Mouse (Mus musculus): Measurements from ENCODE around the gene Zfp740.

Gene Zfp740

DNA sequence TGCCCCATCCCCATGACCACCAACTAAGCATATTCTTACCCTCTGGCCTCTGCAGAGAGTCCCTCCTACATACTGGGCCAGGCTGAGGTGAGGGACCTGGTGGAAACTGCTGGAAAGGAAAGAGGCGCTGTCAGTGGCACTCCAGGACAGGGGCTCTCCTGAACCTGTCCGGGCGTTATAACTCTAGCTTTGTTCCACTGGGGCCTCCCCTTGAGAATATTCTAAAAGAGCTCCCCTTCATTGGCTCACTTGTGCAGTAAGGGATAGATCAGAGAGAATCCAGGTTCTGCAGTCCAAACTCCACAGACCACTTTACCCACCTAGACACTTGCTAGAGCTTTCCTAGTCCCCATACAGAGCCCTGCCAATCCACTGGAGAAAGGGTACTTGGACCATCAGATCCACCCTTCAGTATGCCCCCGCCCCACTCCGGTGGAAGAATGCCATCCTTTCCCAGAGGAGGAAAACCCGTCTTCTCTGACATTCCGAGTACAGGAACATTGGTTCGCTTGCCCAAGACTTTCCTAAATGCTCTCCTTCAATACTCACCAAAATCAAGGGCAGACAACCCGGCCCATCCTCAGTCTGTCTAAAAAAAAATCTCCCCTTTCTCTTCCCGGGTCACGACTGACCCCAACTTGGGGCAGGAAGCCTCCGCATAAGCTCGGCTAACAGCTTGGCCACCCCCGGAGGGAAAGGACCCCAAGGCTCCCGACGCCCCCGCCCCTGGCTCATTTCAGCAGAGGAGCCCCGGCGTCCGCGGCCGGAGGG, 53.6 kb downstream of the Zfp740 start:
- TF ChIP-seq POU5F1 (IDR thresholded peaks at IDR 0.05; ENCODE audit: borderline replicate concordance, low read length) (no peak), NANOG (IDR thresholded peaks at IDR 0.05; ENCODE audit: borderline replicate concordance, low read length) (no peak), CTCF (conservative IDR thresholded peaks at IDR 0.05; ENCODE audit: low read length) (no peak)
- H3K4me1 ChIP-seq (replicated peaks; ENCODE audit: low read depth, low read length): peaks cover 84% of the 10 kb centered on the region

GRCm38 (mm10) chr15:102257202-102258075, 54.4 kb downstream of the Zfp740 start, which contains the start of gene Rarg:
Rarg (minus strand) TSS chr15:102257517.
- peak within 1 kb of the TSS; percentile 81 for H3K4me3 ChIP-seq (replicated peaks; ENCODE audit: low read length)
- TF ChIP-seq POU5F1 (IDR thresholded peaks at IDR 0.05; ENCODE audit: borderline replicate concordance, low read length) (no peak), NANOG (IDR thresholded peaks at IDR 0.05; ENCODE audit: borderline replicate concordance, low read length) (no peak), CTCF (conservative IDR thresholded peaks at IDR 0.05; ENCODE audit: low read length) (no peak)

More for the DNA sequence above, 53.6 kb downstream of the Zfp740 start:
- peak overlapping the region; percentile 81 for H3K4me3 ChIP-seq (replicated peaks; ENCODE audit: low read length)
- peaks cover 29% of the 10 kb centered on the region for H3K27me3 ChIP-seq (ENCODE audit: insufficient read depth, low read length)
- H3K36me3 ChIP-seq (ENCODE audit: insufficient read depth, low read length): peaks cover 4% of the 10 kb centered on the region; the same call in 1 of the 2 replicates
- H3K9me3 ChIP-seq (ENCODE audit: low read length): no peaks in the 10 kb centered on the region

GRCm38 (mm10) chr15:102258076-102258470, 55.0 kb downstream of the Zfp740 start:
- Histone ChIP-seq H3K4me1 (replicated peaks; ENCODE audit: low read depth, low read length) (peaks cover 85% of the 10 kb centered on the region), H3K9me3 (ENCODE audit: low read length) (no peaks in the 10 kb centered on the region), H3K27me3 (ENCODE audit: insufficient read depth, low read length) (peaks cover 36% of the 10 kb centered on the region), H3K4me3 (replicated peaks; ENCODE audit: low read length) (peak overlapping the region; percentile 75), H3K36me3 (ENCODE audit: insufficient read depth, low read length) (no peaks in the 10 kb centered on the region)
- no peak for TF ChIP-seq CTCF (conservative IDR thresholded peaks at IDR 0.05; ENCODE audit: low read length)
- TF ChIP-seq POU5F1 (IDR thresholded peaks at IDR 0.05; ENCODE audit: borderline replicate concordance, low read length): no peak
- TF ChIP-seq NANOG (IDR thresholded peaks at IDR 0.05; ENCODE audit: borderline replicate concordance, low read length): no peak

More at GRCm38 (mm10) chr15:102257202-102258075, 54.4 kb downstream of the Zfp740 start, which contains the start of gene Rarg:
- H3K36me3 ChIP-seq (ENCODE audit: insufficient read depth, low read length): peaks cover under 1% of the 10 kb centered on the region; the same call in 1 of the 2 replicates
- no peaks in the 10 kb centered on the region for H3K9me3 ChIP-seq (ENCODE audit: low read length)
- peaks cover 34% of the 10 kb centered on the region for H3K27me3 ChIP-seq (ENCODE audit: insufficient read depth, low read length)
- peaks cover 84% of the 10 kb centered on the region for H3K4me1 ChIP-seq (replicated peaks; ENCODE audit: low read depth, low read length)

- H3K9me3 ChIP-seq (ENCODE audit: low read length): no peaks in the 10 kb centered on the region
- H3K4me3 ChIP-seq (replicated peaks; ENCODE audit: low read length): peak overlapping the region; percentile 75
- H3K27me3 ChIP-seq (ENCODE audit: insufficient read depth, low read length): peaks cover 38% of the 10 kb centered on the region
- no peak for TF ChIP-seq CTCF (conservative IDR thresholded peaks at IDR 0.05; ENCODE audit: low read length)
- TF ChIP-seq POU5F1 (IDR thresholded peaks at IDR 0.05; ENCODE audit: borderline replicate concordance, low read length): no peak
- TF ChIP-seq NANOG (IDR thresholded peaks at IDR 0.05; ENCODE audit: borderline replicate concordance, low read length): no peak
- no peaks in the 10 kb centered on the region for H3K36me3 ChIP-seq (ENCODE audit: insufficient read depth, low read length)
- H3K4me1 ChIP-seq (replicated peaks; ENCODE audit: low read depth, low read length): peaks cover 85% of the 10 kb centered on the region
Measured at GRCm38 (mm10) chr15:102258581-102259253, 55.7 kb downstream of the Zfp740 start.

- Histone ChIP-seq H3K4me3 (replicated peaks; ENCODE audit: low read length) (peak overlapping the region; percentile 14), H3K4me1 (replicated peaks; ENCODE audit: low read depth, low read length) (peaks cover 65% of the 10 kb centered on the region), H3K27me3 (ENCODE audit: insufficient read depth, low read length) (peaks cover 23% of the 10 kb centered on the region), H3K9me3 (ENCODE audit: low read length) (no peaks in the 10 kb centered on the region), H3K36me3 (ENCODE audit: insufficient read depth, low read length) (no peaks in the 10 kb centered on the region)
- TF ChIP-seq NANOG (IDR thresholded peaks at IDR 0.05; ENCODE audit: borderline replicate concordance, low read length): no peak
- no peak for TF ChIP-seq CTCF (conservative IDR thresholded peaks at IDR 0.05; ENCODE audit: low read length)
- no peak for TF ChIP-seq POU5F1 (IDR thresholded peaks at IDR 0.05; ENCODE audit: borderline replicate concordance, low read length)
Measured at GRCm38 (mm10) chr15:102262582-102262981, 59.5 kb downstream of the Zfp740 start.

DNA sequence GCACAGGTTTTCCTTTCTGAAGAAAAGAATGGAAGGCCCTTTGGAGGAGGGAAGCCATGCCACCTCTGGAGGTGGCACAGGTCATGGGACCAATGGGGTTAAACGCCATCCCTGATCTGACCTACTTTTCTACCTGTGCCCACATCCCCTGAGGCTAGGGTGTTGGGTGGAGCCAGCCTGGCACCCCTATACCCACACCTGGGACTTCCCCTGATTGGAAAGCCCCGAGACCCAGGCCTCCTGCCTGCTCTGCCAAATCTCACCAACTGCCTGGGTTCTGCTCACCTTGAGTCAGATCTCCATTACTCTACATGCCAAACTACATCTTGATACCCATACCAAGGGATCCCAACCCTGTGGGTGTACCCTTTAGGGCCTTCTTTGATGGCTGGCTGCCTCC, 60.0 kb downstream of the Zfp740 start:
- Histone ChIP-seq H3K36me3 (ENCODE audit: insufficient read depth, low read length) (no peaks in the 10 kb centered on the region), H3K9me3 (ENCODE audit: low read length) (no peaks in the 10 kb centered on the region), H3K4me3 (replicated peaks; ENCODE audit: low read length) (peak overlapping the region; percentile 14), H3K4me1 (replicated peaks; ENCODE audit: low read depth, low read length) (peaks cover 60% of the 10 kb centered on the region), H3K27me3 (ENCODE audit: insufficient read depth, low read length) (peaks cover 23% of the 10 kb centered on the region)
- TF ChIP-seq CTCF (conservative IDR thresholded peaks at IDR 0.05; ENCODE audit: low read length) (no peak), POU5F1 (IDR thresholded peaks at IDR 0.05; ENCODE audit: borderline replicate concordance, low read length) (no peak), NANOG (IDR thresholded peaks at IDR 0.05; ENCODE audit: borderline replicate concordance, low read length) (no peak)

Data from E14TG2a.4 (cell line).